Mouse (Mus musculus) frontal cortex, postnatal 36 days (tissue): ENCODE measurements at regions not wholly inside any gene's neighbourhood (a gene's known extent, or its start where the extent isn't known, plus 50 kb on each side); places are given as distances from the start of the nearest gene placed in this dataset.

Experiments used
- DNase-seq, 2 experiments: peaks; one replicate each; pipeline ENCODE4 v3.0.0; 2022; ENCODE audit warnings: low spot score in 2 of 2

DNA sequence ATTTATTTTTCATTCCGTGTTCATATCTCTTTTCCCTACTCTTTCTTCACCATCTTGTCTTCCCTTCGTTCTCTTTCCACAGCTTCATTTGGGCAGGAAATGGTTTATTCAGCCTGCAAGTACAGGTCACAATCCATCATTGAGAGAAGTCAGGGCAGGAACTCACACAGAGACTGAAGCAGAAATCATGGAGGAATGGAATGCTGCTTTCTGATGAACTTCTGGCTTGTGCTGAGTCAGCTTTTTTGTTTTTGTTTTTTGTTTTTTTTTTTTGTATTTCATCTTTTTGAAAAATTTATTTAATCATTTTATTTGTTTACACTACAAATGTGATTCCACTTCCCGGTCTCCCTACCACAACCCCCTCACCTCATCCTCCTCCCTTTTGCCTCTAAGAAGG, 51.2 kb upstream of the Suclg2 start:
- DNase-seq: no peak

DNA sequence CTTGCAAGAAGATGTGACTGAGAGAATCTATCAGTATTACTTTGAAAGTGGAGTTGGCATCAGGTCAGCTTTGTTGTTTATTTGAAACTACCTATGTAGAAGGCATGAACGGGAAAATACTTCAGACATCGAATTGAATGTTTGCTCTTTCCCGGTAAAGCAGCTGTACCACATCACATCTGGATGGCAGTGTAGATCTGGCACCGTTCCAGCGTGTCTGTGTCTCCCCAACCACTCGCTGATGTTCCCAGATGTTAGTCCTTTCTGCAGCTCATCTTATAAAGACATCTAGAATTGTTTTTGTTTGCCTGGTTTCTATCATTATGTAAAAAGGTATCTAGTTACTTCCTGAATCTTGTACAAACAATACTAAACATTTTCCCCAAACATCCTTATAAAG, 83.1 kb upstream of the Suclg2 start:
- no peak for DNase-seq

DNA sequence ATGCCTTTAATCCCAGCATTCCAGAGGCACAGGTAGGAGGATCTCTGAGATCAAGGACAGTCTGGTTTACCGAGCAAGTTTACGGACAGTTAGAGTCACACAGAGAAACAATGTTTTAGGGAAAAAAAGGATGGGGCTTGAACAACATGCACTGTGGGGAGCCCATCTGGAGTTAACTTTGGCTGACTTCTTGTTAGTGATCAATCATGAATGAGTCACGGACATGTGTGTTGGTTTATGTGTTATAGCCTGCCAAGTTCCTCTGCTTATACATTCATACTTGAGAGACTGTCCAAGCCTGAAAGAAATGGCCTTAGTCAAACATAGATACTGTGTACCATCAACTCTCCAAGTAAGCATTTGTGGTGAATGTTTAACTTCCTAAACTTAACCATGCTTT, 122.9 kb upstream of the Suclg2 start:
- DNase-seq: no peak

DNA sequence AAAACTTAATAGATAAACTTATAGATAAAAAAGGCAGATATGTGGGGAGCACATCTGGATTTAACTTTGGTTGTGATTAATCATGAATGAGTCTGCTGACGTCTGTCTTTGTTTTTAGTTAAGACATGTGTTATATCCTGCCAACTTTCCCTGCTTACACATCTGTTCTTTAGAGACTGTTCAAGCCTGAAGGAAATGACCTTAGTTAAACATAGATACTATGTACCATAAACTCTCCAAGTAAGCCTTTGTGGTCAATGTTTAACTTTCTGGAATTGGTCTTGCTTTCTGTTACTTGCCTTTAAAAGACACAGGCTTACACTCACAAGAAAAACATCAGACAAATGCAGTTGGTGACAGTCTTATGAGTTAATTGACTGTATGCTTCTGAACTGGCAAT, 127.9 kb upstream of the Suclg2 start:
- no peak for DNase-seq

DNA sequence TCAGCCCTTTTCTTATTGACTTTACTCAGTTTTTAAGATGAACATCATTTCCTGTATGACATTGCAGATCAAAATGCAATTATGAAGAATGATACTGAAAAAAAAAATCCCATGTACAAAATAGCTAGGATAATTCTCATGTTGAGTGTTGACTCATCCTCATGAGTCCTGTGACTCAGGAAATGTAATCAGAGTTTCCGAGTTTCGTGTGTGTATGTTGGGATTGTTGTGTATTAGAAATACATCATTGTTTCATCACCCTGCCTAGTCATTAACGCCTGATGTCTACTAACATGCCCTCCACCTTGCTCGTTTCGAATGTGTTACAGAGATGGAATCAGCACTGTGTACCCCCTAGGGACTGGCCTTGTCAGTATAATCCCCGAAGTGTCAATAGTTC, 156.9 kb upstream of the Suclg2 start:
- no peak for DNase-seq

DNA sequence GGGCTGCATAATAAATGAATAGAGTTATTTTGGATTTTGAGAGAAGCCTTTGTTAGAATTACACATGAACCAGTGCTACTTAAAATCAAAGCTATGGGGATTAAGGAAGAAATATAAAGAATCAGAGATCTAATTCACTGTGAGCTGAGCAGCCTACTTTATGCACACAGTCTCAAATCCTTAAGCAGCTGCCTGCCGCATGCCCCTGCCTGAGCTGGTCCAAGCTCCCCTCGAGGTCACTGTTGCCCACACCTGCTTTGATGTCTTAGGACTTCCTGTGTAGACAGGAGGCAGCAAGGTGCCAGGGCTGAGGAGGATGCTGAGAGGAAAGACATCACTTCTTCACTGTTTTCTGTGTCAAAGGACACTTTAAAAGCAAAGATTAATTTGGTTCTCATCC, 157.7 kb upstream of the Suclg2 start:
- no peak for DNase-seq

DNA sequence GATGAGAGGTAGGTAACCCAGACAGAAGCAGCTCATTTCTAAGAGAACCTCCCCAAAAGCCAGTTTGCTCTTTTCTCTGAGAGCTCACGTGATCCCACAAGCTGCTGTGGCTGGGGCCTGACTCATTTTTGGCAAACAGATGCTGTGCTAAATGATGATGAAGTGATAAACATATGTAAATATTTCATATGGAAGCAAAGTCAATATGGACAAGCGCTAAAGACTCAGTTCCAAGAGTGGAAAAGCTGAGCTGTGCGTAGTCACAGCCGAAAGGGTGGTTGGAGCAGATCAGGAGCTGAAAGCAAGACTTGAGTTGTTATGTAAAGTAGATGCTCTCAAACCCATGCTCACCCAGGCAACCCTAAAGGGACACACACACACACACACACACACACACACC, 168.0 kb upstream of the Suclg2 start:
- DNase-seq: peak; percentile 11 to 30

DNA sequence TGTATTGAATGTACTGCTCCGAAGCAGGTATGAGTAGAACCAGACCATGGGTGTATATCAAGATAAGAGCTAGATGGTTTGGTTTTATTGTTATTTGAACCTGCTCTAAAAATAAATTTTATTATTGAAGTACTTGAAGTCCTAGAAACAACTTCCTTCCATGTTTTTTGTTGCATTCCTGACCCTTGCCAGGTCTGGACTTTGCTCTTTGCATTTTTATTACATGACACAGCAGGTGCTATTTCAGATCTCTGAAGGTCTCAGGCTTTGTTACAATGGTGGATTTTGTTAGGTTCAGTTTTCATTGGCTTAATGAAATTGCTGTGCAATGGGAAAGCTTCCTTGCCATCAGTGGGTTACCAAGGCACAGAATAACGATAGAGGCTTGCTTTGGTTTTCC, 184.0 kb upstream of the Suclg2 start:
- DNase-seq: no peak

DNA sequence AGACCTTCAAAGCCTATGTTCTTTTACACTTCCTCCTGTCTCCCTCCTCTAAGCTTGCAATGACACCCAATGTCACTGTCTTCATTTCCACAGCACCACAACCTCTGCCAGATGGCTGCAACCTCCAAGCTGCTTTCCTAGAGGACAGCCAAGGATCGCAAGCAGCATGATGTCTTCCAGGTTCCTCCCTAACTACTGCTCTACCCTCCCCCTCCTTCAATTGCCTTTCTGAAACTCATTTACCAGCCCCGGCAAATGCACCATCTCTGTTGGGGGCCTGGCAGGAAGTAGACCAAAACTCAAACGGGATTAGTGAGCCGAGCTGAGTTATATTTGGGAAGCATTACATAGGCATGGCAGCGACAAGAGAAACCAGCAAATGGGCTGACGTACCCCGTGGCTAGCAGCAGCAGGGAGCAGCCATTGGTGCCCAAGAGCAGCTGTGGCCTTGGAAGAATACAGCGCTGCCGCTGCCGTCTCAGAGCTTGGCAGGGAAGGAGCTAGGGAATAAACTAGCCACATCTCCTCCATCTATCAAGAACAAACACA, 185.6 kb upstream of the Suclg2 start:
- DNase-seq: no peak

DNA sequence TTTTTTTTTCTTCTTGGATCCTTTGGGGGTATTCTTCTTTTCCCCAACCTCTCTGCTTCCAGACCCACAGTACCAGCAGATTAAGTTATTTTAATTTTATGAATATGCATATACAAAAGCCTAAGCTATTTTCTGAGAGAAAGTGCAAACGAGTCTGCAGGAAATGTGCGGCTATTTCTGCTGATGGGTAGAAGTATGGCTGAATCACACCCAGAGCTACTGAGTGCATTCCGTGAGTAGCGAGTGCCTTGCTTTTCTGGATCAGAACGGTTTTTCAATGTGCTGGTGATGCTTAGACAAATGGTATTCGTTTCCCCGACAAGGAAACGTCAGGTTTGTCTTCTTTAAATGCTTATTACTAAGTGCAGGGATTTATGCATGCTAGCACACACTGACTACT, 186.5 kb upstream of the Suclg2 start:
- peak; percentile 11 to 41 for DNase-seq

DNA sequence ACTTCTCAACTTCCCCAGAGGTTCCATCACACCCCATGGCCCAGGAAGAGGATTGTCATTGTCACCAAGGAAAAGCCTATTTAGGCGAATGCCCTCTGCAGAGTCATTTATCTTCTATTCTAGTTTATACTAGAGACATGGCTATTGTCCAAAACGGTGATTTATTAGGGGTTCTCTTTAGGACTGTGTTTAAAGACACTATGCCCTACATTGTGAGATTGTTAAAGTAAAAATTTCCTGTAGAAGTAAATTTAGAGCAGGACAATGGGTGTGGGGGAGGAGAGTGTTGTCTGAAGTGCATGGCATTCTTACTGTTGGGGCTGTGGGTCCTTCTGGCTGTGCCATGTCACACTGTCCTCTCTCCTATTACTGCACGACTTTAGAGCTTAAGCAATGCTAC, 191.2 kb upstream of the Fam19a1 start:
- DNase-seq: no peak

DNA sequence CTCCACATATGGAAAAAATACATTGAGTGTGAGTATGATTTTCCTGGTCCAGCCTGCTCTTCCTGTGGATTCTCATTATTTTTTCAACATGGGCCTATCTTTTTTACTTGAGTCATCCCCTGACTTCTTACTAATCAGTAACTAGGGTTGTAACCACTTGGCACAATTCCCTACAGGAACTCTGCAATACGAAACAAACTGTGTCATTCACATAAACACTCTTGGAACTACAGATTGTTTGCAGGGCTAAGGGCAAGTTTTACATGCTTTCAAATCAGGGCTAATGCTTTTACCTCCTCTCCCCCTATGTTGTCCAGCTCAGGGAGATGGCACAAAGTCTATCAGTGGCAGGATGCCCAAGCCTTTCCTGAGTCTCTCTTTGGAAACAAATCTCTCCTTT, 178.4 kb upstream of the Fam19a1 start:
- DNase-seq: no peak

DNA sequence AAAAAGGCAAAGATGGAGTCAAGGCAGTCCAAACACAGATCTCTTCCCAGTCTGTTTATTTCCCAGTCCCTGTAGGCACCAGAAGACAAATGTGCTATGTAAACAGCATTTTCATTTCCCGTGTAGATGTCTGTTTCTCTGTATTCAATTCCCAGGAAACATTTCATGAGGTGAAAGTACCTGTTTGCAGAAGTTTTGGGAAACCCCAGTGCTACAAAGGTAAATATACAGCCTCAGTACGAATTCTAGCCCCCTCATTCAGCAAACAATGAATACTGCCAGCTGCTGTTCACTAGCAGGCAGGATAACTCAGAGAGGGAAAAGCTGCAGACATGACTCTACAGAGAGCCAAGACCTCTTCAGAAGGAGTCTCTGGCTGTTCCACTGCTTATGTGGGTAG, 176.4 kb upstream of the Fam19a1 start:
- DNase-seq: no peak

DNA sequence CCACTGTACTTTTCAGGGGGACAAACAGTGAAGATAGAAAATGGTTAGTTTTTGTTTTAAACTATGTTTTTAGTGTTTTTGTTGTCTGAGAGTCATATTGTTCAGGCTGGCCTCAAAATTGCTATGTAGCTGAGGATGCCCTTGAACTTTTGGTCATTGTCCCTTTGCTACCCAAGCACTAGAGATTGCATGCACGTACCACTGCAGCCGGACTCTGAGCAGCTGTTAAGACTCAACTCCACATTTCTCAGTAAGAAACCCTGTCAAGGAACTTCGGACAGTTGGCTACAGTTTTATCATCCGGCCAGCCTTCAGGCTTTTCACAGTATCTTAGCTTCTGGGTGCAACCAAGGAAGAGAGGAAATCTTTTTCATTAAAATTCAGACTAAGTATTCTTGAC, 173.9 kb upstream of the Fam19a1 start:
- DNase-seq: no peak

DNA sequence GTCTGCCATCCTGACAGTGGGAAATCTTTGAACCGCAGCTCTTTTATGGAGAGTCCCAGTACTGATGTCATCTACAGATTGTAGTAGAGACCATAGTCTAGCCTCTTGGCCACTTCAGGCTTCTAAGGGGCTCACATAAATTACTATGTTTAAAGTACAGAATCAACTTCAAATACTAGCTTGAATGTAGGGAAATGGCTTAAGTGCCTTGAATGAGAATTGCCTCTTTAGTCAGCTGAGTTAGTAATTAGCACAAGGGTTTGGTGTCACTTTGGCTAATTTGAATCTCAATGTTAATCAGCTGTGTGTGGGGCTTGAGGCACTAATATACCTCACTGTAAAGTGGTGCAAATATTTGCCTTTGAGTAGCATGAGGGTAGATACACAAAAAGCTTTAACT, 152.2 kb upstream of the Fam19a1 start:
- no peak for DNase-seq

DNA sequence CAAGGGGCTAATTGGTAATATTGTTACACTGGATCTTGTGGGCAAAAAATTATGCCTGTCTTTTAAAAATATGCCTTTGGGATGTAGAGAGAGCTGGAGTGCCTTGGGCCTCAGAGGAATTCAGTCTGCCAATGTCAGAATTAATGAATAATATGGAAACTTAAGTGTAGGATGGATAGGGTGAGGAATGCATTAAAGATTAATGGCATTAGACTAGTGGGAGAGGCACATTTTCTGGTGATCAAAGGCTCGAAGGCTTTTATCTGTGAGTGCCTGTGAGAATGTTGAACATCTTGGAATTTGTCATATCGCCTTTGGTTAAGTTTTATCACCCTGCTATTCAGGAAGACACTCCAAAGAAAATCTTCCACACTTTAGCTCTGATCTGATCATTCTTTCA, 146.7 kb upstream of the Fam19a1 start:
- DNase-seq: no peak

DNA sequence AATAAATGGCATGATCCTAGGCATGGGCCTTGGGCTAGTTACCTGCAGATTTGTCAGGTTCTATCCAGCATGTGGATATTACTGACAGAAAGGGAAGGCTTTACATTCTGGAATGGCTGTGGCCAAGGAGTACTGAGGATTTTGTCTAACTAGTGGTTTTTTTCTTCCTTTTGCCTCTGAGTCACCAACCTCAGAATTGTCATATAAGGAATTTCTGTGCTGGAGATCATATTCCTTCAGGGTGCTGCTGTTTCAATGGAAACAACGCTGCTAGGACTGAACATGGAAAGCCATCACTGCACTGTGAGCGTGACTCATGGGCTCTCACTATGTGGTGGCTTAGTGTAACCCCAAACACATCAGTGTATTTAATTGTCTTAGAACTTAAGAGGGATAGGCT, 137.0 kb upstream of the Fam19a1 start:
- DNase-seq: no peak

DNA sequence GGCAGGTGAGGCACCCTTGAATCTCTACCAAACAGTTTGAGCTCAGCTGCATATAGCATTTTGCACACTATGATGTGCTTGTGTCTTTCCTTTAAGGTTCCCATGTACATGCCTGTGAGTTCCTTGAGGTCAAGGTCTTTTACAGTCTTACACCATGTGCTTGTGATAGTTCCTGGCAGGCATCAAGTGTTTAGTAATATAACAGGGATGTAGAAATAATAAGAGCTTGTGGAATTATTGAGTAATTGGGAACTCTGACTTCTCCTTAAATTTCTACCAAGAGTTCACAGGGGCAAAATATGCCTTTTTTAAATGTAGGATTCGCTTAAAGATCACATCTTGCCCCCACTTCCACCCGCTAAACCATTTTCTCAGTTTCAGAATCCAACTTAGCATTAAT, 115.9 kb upstream of the Fam19a1 start:
- DNase-seq: no peak

DNA sequence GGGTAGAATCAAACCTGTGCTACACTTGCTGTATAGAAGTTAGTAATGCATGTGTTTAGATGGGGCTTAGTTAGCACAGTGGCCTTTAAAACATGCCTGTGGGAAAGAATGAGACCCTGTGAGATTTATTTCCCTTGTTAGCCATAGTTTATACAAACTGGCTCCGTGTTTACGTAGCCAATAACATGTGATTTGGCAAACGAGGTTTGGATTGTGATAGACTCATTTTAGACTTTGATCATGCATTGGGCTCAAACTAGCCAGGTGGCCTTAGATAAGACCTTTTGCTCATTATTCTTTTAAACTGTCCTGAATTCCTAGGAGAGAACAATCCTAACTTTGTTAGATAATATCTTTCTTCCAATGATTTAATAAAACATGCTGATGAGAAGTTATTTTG, 115.2 kb upstream of the Fam19a1 start:
- DNase-seq: no peak

DNA sequence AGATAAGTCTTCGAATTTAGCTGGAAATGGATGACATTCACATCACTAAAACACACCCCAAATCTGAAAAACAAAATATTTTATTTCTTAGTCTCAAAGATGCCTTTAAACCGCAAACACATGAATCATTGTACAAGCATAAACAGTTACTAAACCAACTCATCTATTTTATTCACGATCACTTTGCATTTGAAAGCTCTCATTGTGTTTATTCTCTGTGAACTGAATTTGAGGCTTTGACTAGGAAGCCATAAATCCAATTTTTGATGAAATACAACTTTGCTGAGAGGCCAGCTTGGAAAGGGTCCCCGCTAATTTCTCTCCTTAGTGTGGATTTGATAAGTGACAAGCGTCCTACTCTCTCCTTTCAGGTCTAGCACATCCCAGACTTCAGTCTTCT, 113.5 kb upstream of the Fam19a1 start:
- no peak for DNase-seq

DNA sequence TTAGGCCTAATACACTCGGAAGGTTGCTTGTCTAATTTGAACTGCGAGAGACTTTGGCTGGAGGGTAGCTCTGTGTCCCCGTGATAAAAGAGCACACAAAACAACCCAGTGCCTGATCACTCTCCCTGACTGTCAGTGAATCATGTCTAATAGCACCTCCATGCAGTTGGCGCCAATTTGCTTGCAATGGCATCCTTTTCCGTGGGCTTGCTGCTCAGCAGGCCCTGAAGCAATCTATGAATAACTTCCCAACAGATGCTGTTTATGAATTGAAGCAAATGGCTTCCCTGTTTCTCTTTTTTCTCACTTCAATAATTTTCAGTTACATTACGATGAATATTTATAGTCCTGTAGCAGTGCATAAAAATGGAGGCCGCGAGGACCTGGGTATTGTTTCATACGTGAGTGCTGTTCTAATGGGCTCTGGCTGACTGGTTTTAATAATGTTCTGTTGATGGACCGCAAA, 112.9 kb upstream of the Fam19a1 start:
- DNase-seq: peak; percentile 17 to 54

DNA sequence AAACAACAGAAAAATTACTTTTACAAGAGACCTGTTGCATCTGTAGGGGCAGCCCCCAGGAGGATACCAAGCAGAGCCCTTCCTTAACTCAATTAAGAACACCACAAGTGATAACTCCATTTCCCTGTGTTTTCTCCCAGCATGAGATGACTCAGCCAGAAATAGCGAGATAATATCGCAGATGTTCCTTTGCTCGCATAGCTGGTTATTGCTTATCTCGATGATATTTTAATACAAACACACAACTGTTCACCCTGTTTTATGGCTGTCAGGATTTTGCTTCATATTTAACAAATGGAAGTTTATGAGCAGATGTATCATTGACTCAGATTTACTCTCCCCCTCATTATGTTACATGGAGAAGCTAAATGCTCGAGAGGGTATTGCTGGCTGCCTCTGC, 101.7 kb upstream of the Fam19a1 start:
- no peak for DNase-seq

DNA sequence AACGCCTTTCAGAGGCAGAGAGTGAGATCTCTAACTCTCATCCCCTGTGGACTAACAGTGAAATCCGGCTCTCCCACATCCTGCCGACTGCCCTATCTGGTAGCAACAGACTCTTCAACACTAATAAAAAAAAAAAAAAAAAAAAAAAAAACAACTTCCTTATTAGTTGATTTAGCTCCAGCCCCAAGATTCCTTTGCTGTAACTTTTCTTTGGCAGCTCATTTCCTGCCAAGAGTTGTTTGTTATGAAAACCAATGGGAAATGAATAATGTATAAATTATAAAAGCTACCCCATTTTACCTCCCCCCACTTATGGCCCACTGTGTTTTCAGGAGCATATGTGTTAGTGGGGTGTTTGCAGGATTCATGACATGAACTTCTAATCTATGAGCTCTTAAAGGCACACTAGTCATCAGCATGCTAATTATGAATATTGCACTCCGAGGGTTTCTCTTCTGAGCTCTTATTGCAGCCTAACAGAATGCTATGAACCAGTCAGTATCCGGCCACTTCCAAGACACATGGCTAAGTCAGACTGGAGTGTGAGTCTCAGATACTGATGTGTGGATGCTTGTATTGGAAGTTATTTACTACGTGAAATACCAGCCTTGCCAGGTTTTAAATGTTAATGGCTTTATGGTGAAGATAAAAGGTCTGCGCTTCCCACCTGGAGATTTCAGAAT, 84.8 kb upstream of the Fam19a1 start:
- DNase-seq: no peak

DNA sequence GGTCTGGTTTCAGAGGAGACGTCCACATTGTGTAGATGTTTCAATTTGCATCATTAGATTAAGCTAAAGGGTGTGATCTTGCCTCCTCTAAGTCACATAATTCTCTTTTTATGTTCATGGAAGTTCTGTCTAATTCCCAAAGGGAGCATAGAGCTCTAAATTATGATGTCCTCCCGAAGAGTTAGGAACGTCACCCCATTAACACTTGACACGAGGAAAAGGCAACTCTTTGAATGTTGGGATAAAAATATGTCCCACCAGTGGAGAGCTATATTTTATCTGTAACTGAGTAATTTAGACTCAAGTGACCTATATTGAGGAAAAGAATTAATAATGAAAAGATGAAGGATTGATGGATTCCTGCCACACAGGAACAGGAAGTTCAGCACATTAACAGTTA, 69.2 kb upstream of the Fam19a1 start:
- no peak for DNase-seq
